Mouse (Mus musculus): Measurements from ENCODE around the gene Slc25a10.

GRCm38 (mm10) chr11:120527690-120528354 is 36.2 kb downstream of the Slc25a10 start:
- TF ChIP-seq GATA1 (IDR thresholded peaks at IDR 0.05; ENCODE audit: low read length) (no peak), TAL1 (IDR thresholded peaks at IDR 0.05; ENCODE audit: low read length) (no peak)

Measured in erythroblast, embryonic 14.5 days (primary cell).